Mouse (Mus musculus): ENCODE data around the gene Lin7b.

DNA sequence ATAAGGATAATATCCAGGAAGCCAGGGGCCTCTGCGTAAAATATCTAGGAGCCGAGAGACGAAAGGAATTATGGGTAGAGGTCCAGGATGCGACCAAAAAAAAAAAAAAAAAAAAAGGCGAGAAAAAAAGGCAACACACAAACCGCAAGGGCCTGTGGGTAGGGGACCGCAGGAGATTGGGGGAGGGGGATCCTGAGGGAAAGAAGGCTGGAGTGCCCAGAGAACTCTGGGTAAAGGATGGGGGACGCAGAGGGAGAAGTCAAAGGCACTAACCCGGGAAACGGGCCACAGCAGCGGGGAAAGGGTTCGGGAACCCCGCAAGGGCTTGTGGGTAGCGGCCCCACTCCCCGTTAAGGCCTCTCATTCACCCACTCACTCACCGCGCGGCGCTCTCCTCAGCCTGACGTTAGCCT is 24.8 kb upstream of the Lin7b start:
- TF ChIP-seq EP300 (IDR thresholded peaks at IDR 0.05) (no peak), CTCF (IDR thresholded peaks at IDR 0.05) (no peak)

Measured in lung, postnatal 0 days (tissue).